18 mouse cellular contexts compared by ENCODE assay signal in genomic region chr4:72534563-72534962, GRCm38 (mm10).
DNase-seq lines count a peak whose midpoint lies in the region; ATAC-seq and TF ChIP-seq lines count a peak whose summit lies in the region.
"Had no signal": no experiment of that assay in that cellular context is flagged by ENCODE, and none has a peak within 500 bp of the region (broad histone marks: within the 10 kb centered on the region; RNA-seq: fewer than 3 reads in every experiment).

No protein-coding gene starts in this region.

- no peak for ATAC-seq in kidney, postnatal 0 days (replicated peaks; ENCODE audit: low FRiP score, low read depth)
- no peak for ATAC-seq in kidney, embryonic 16.5 days (ENCODE audit: low FRiP score, low TSS enrichment)
- ATAC-seq: intestine, embryonic 16.5 days; midbrain, embryonic 13.5 days had no signal

- no peaks in the 10 kb centered on the region for H3K9me3 ChIP-seq in kidney, postnatal 0 days (replicated peaks; ENCODE audit: low read length)
- H3K9me3 ChIP-seq in kidney, embryonic 16.5 days (ENCODE audit: low read length), result no peaks in the 10 kb centered on the region
- H3K9me3 ChIP-seq: embryonic facial prominence, embryonic 15.5 days; G1E; heart, embryonic 12.5 days; hindbrain, embryonic 15.5 days; limb, embryonic 12.5 days; liver, embryonic 13.5 days; midbrain, embryonic 13.5 days had no signal

- no peak overlapping the region for H3K9ac ChIP-seq in kidney, postnatal 0 days (ENCODE audit: low read depth, low read length)
- no peak overlapping the region for H3K9ac ChIP-seq in kidney, embryonic 16.5 days (replicated peaks; ENCODE audit: low read length)
- H3K9ac ChIP-seq: embryonic facial prominence, embryonic 15.5 days; heart, embryonic 12.5 days; hindbrain, embryonic 15.5 days; limb, embryonic 12.5 days; liver, embryonic 13.5 days; midbrain, embryonic 13.5 days had no signal

- H3K4me1 ChIP-seq in kidney, postnatal 0 days (replicated peaks; ENCODE audit: insufficient read depth, low read length), result no peaks in the 10 kb centered on the region
- H3K4me1 ChIP-seq in kidney, embryonic 16.5 days (ENCODE audit: insufficient read depth, low read length), result no peaks in the 10 kb centered on the region
- H3K4me1 ChIP-seq: embryonic facial prominence, embryonic 15.5 days; heart, embryonic 12.5 days; hindbrain, embryonic 15.5 days; limb, embryonic 12.5 days; liver, embryonic 13.5 days; midbrain, embryonic 13.5 days had no signal

- TF ChIP-seq CTCF in kidney, postnatal 0 days (IDR thresholded peaks at IDR 0.05; ENCODE audit: low read depth), result no peak

- H3K27ac ChIP-seq in kidney, postnatal 0 days, result no peak overlapping the region
- no peak overlapping the region for H3K27ac ChIP-seq in kidney, embryonic 16.5 days (ENCODE audit: low read length)
- H3K27ac ChIP-seq: embryonic facial prominence, embryonic 15.5 days; hindbrain, embryonic 15.5 days; limb, embryonic 12.5 days; liver, embryonic 13.5 days; midbrain, embryonic 13.5 days had no signal

- H3K4me3 ChIP-seq in kidney, postnatal 0 days (replicated peaks; ENCODE audit: low read depth, low read length), result no peak overlapping the region
- no peak overlapping the region for H3K4me3 ChIP-seq in kidney, embryonic 16.5 days (ENCODE audit: low read length)
- H3K4me3 ChIP-seq: embryonic facial prominence, embryonic 15.5 days; heart, embryonic 12.5 days; hindbrain, embryonic 15.5 days; limb, embryonic 12.5 days; liver, embryonic 13.5 days; midbrain, embryonic 13.5 days had no signal

- 11% methylated on average over 1 of the region's 1 CpGs for WGBS in kidney, postnatal 0 days
- WGBS in kidney, embryonic 16.5 days, result 18% methylated on average over 1 of the region's 1 CpGs

- H3K27me3 ChIP-seq in kidney, postnatal 0 days (ENCODE audit: insufficient read depth, low read length), result no peaks in the 10 kb centered on the region
- H3K27me3 ChIP-seq in kidney, embryonic 16.5 days (ENCODE audit: insufficient read depth, low read length), result no peaks in the 10 kb centered on the region
- H3K27me3 ChIP-seq: embryonic facial prominence, embryonic 15.5 days; heart, embryonic 12.5 days; hindbrain, embryonic 15.5 days; limb, embryonic 12.5 days; liver, embryonic 13.5 days; midbrain, embryonic 13.5 days had no signal

- H3K4me2 ChIP-seq in kidney, postnatal 0 days (ENCODE audit: low read length), result no peak overlapping the region
- no peak overlapping the region for H3K4me2 ChIP-seq in kidney, embryonic 16.5 days (replicated peaks; ENCODE audit: low read depth, low read length)
- H3K4me2 ChIP-seq: embryonic facial prominence, embryonic 15.5 days; heart, embryonic 12.5 days; hindbrain, embryonic 15.5 days; limb, embryonic 12.5 days; liver, embryonic 13.5 days; midbrain, embryonic 13.5 days had no signal

- no peaks in the 10 kb centered on the region for H3K36me3 ChIP-seq in kidney, postnatal 0 days (ENCODE audit: insufficient read depth, low read length)
- H3K36me3 ChIP-seq in kidney, embryonic 16.5 days (ENCODE audit: insufficient read depth, low read length), result no peaks in the 10 kb centered on the region
- H3K36me3 ChIP-seq: embryonic facial prominence, embryonic 15.5 days; G1E; heart, embryonic 12.5 days; hindbrain, embryonic 15.5 days; limb, embryonic 12.5 days; liver, embryonic 13.5 days; midbrain, embryonic 13.5 days had no signal

- DNase-seq in adrenal gland, postnatal 36 days, result peak; percentile 4 to 5
- DNase-seq in adrenal gland, adult 8-10 months, result no peak
- DNase-seq in kidney, postnatal 0 days (ENCODE audit: low spot score), result peak; percentile 45
- DNase-seq in lung, postnatal 36 days, result peak; percentile 19
- no peak for DNase-seq in lung, postnatal 14 days
- DNase-seq in mesoderm, embryonic 11.5 days (ENCODE audit: low read depth, low spot score), result peak; percentile 4
- DNase-seq in urinary bladder, postnatal 4 days (ENCODE audit: low spot score in 2 of 2), result no peak
- DNase-seq: cerebellum, adult 11 months; heart, postnatal 14 days; liver, embryonic 13.5 days had no signal

Comparison
In these comparisons a context has a peak if more than half of its experiments do, and no peak if none do; other contexts are left out.
1. DNase-seq: peak in adrenal gland, postnatal 36 days (2 of 2), kidney, postnatal 0 days (single experiment), lung, postnatal 36 days (single experiment) and mesoderm, embryonic 11.5 days (single experiment); none in adrenal gland, adult 8-10 months (single experiment), lung, postnatal 14 days (single experiment) and urinary bladder, postnatal 4 days (0 of 2).